Mouse (Mus musculus): ENCODE measurements around the gene Cltc. TPM values are rescaled to one million over a fixed set of nuclear protein-coding genes. Genes with fewer than 3 reads are reported as not detected.

The Cltc gene
- polyA plus RNA-seq, 1 experiment from 2014 or later = 118 TPM

GRCm38 (mm10) chr11:86678957-86679356 lies 78.4 kb downstream of the Cltc start:
- no peak for ATAC-seq (ENCODE audit: borderline replicate concordance, extremely low read depth, low FRiP score, low TSS enrichment)
- peaks cover 10% of the 10 kb centered on the region for H3K4me1 ChIP-seq
- no peaks in the 10 kb centered on the region for H3K36me3 ChIP-seq
- no peaks in the 10 kb centered on the region for H3K9me3 ChIP-seq
- 60% methylated on average over 5 of the region's 5 CpGs for WGBS
- no peaks in the 10 kb centered on the region for H3K27me3 ChIP-seq
- H3K4me3 ChIP-seq = no peak overlapping the region
- no peak overlapping the region for H3K4me2 ChIP-seq
- no peak overlapping the region for H3K27ac ChIP-seq
- no peak overlapping the region for H3K9ac ChIP-seq

- Histone ChIP-seq H3K4me3 (no peak overlapping the region), H3K9me3 (no peaks in the 10 kb centered on the region), H3K27me3 (no peaks in the 10 kb centered on the region), H3K27ac (no peak overlapping the region), H3K9ac (no peak overlapping the region), H3K4me1 (no peaks in the 10 kb centered on the region), H3K36me3 (no peaks in the 10 kb centered on the region), H3K4me2 (no peak overlapping the region)
- no peak for ATAC-seq (ENCODE audit: borderline replicate concordance, extremely low read depth, low FRiP score, low TSS enrichment)
- 85% methylated on average over 4 of the region's 4 CpGs for WGBS
Measured at GRCm38 (mm10) chr11:86675520-86675919, 81.8 kb downstream of the Cltc start.

- Histone ChIP-seq H3K9me3 (no peaks in the 10 kb centered on the region), H3K4me3 (no peak overlapping the region), H3K9ac (no peak overlapping the region), H3K4me2 (no peak overlapping the region), H3K27ac (no peak overlapping the region), H3K27me3 (no peaks in the 10 kb centered on the region), H3K4me1 (no peaks in the 10 kb centered on the region), H3K36me3 (no peaks in the 10 kb centered on the region)
- WGBS = 77% methylated on average over 3 of the region's 3 CpGs
- ATAC-seq (ENCODE audit: borderline replicate concordance, extremely low read depth, low FRiP score, low TSS enrichment) = no peak
Measured at GRCm38 (mm10) chr11:86672772-86673171, 84.6 kb downstream of the Cltc start.

- no peak overlapping the region for H3K27ac ChIP-seq
- no peaks in the 10 kb centered on the region for H3K36me3 ChIP-seq
- no peak overlapping the region for H3K4me3 ChIP-seq
- H3K4me2 ChIP-seq = no peak overlapping the region
- WGBS = 62% methylated on average over 3 of the region's 3 CpGs
- H3K27me3 ChIP-seq = no peaks in the 10 kb centered on the region
- no peaks in the 10 kb centered on the region for H3K9me3 ChIP-seq
- H3K9ac ChIP-seq = no peak overlapping the region
- H3K4me1 ChIP-seq = no peaks in the 10 kb centered on the region
- ATAC-seq (ENCODE audit: borderline replicate concordance, extremely low read depth, low FRiP score, low TSS enrichment) = no peak
Measured at GRCm38 (mm10) chr11:86671041-86671675, 86.2 kb downstream of the Cltc start.

- Histone ChIP-seq H3K4me2 (no peak overlapping the region), H3K9ac (no peak overlapping the region), H3K4me3 (no peak overlapping the region), H3K27ac (no peak overlapping the region), H3K9me3 (no peaks in the 10 kb centered on the region), H3K36me3 (peaks cover 16% of the 10 kb centered on the region), H3K27me3 (no peaks in the 10 kb centered on the region), H3K4me1 (no peaks in the 10 kb centered on the region)
- ATAC-seq (ENCODE audit: borderline replicate concordance, extremely low read depth, low FRiP score, low TSS enrichment) = no peak
- 77% methylated on average over 3 of the region's 3 CpGs for WGBS
Measured at GRCm38 (mm10) chr11:86668169-86668568, 89.2 kb downstream of the Cltc start.

- no peaks in the 10 kb centered on the region for H3K9me3 ChIP-seq
- no peak overlapping the region for H3K27ac ChIP-seq
- H3K4me3 ChIP-seq = no peak overlapping the region
- no peak overlapping the region for H3K4me2 ChIP-seq
- ATAC-seq (ENCODE audit: borderline replicate concordance, extremely low read depth, low FRiP score, low TSS enrichment) = no peak
- peaks cover 18% of the 10 kb centered on the region for H3K36me3 ChIP-seq
- H3K27me3 ChIP-seq = no peaks in the 10 kb centered on the region
- H3K9ac ChIP-seq = no peak overlapping the region
- no peaks in the 10 kb centered on the region for H3K4me1 ChIP-seq
- 88% methylated on average over 2 of the region's 2 CpGs for WGBS
Measured at GRCm38 (mm10) chr11:86667553-86667952, 89.8 kb downstream of the Cltc start.

GRCm38 (mm10) chr11:86664406-86664805 lies 93.0 kb downstream of the Cltc start:
- Histone ChIP-seq H3K36me3 (peaks cover 30% of the 10 kb centered on the region), H3K4me3 (no peak overlapping the region), H3K4me1 (no peaks in the 10 kb centered on the region), H3K27ac (no peak overlapping the region), H3K4me2 (no peak overlapping the region), H3K9me3 (no peaks in the 10 kb centered on the region), H3K27me3 (no peaks in the 10 kb centered on the region), H3K9ac (no peak overlapping the region)
- ATAC-seq (ENCODE audit: borderline replicate concordance, extremely low read depth, low FRiP score, low TSS enrichment) = no peak
- 88% methylated on average over 3 of the region's 3 CpGs for WGBS

GRCm38 (mm10) chr11:86663977-86664376 lies 93.4 kb downstream of the Cltc start:
- H3K4me1 ChIP-seq = no peaks in the 10 kb centered on the region
- H3K27me3 ChIP-seq = no peaks in the 10 kb centered on the region
- H3K36me3 ChIP-seq = peaks cover 30% of the 10 kb centered on the region
- no peak overlapping the region for H3K27ac ChIP-seq
- H3K4me3 ChIP-seq = no peak overlapping the region
- no peak overlapping the region for H3K4me2 ChIP-seq
- ATAC-seq (ENCODE audit: borderline replicate concordance, extremely low read depth, low FRiP score, low TSS enrichment) = no peak
- no peaks in the 10 kb centered on the region for H3K9me3 ChIP-seq
- no peak overlapping the region for H3K9ac ChIP-seq

GRCm38 (mm10) chr11:86662986-86663895 lies 94.1 kb downstream of the Cltc start:
- no peak for ATAC-seq (ENCODE audit: borderline replicate concordance, extremely low read depth, low FRiP score, low TSS enrichment)
- Histone ChIP-seq H3K36me3 (peaks cover 30% of the 10 kb centered on the region), H3K9ac (no peak overlapping the region; the same call in 1 of the 2 replicates)

GRCm38 (mm10) chr11:86657863-86658262 lies 99.5 kb downstream of the Cltc start:
- H3K4me1 ChIP-seq = 0 out of 2 replicates have a peak, but pooled peaks cover 1% of the 10 kb centered on the region
- H3K27me3 ChIP-seq = no peaks in the 10 kb centered on the region
- H3K4me2 ChIP-seq = no peak overlapping the region
- H3K4me3 ChIP-seq = no peak overlapping the region
- H3K9me3 ChIP-seq = no peaks in the 10 kb centered on the region
- ATAC-seq (ENCODE audit: borderline replicate concordance, extremely low read depth, low FRiP score, low TSS enrichment) = no peak
- peaks cover 14% of the 10 kb centered on the region for H3K36me3 ChIP-seq
- no peak overlapping the region for H3K9ac ChIP-seq
- no peak overlapping the region for H3K27ac ChIP-seq

More at GRCm38 (mm10) chr11:86662986-86663895, 94.1 kb downstream of the Cltc start:
- no peak overlapping the region for H3K27ac ChIP-seq
- H3K4me3 ChIP-seq = no peak overlapping the region
- no peaks in the 10 kb centered on the region for H3K9me3 ChIP-seq
- 91% methylated on average over 8 of the region's 8 CpGs for WGBS
- H3K27me3 ChIP-seq = no peaks in the 10 kb centered on the region
- no peaks in the 10 kb centered on the region for H3K4me1 ChIP-seq
- no peak overlapping the region for H3K4me2 ChIP-seq

- Histone ChIP-seq H3K4me2 (no peak overlapping the region), H3K27ac (no peak overlapping the region), H3K36me3 (peaks cover 9% of the 10 kb centered on the region), H3K4me1 (0 out of 2 replicates have a peak, but pooled peaks cover 4% of the 10 kb centered on the region), H3K9ac (no peak overlapping the region), H3K4me3 (no peak overlapping the region), H3K27me3 (no peaks in the 10 kb centered on the region), H3K9me3 (no peaks in the 10 kb centered on the region)
- 78% methylated on average over 4 of the region's 4 CpGs for WGBS
- ATAC-seq (ENCODE audit: borderline replicate concordance, extremely low read depth, low FRiP score, low TSS enrichment) = no peak
Measured at GRCm38 (mm10) chr11:86656849-86657567, 100.4 kb downstream of the Cltc start.

GRCm38 (mm10) chr11:86655671-86656070 lies 101.7 kb downstream of the Cltc start:
- H3K9ac ChIP-seq = no peak overlapping the region
- 10% methylated on average over 1 of the region's 1 CpGs for WGBS
- H3K36me3 ChIP-seq = peaks cover 3% of the 10 kb centered on the region
- H3K4me2 ChIP-seq = no peak overlapping the region
- H3K27me3 ChIP-seq = no peaks in the 10 kb centered on the region
- 0 out of 2 replicates have a peak, but pooled peaks cover 4% of the 10 kb centered on the region for H3K4me1 ChIP-seq
- no peak overlapping the region for H3K27ac ChIP-seq
- H3K4me3 ChIP-seq = no peak overlapping the region
- no peaks in the 10 kb centered on the region for H3K9me3 ChIP-seq
- ATAC-seq (ENCODE audit: borderline replicate concordance, extremely low read depth, low FRiP score, low TSS enrichment) = no peak

Measured in lung, embryonic 15.5 days (tissue).